Mouse (Mus musculus) midbrain, embryonic 10.5 days (tissue): ENCODE results near the gene Gm17655. TPM values are rescaled to one million over a fixed set of nuclear protein-coding genes. Genes with fewer than 3 reads are reported as not detected.
A peak's percentile ranks its signal among the peaks of the same experiment; 100 is the strongest.
"Not testable (repeated sequence)": the region's sequence is repeated elsewhere in the genome, so short reads cannot be mapped to it uniquely, and the experiment has no call there.

Source experiments
- DNase-seq: peaks from one replicate; pipeline ENCODE4 v3.0.0-alpha.2; 2017; ENCODE audit warnings: low spot score
- H3K27ac ChIP-seq: fragments of 300-500 bp; sonication (generic); replicated peaks from 2 replicates; pipeline ENCODE4 v1.5.1; 2016; ENCODE audit warnings: mild to moderate bottlenecking
- H3K27me3 ChIP-seq: fragments of 300-500 bp; sonication (generic); 2 replicates; pipeline ENCODE4 v1.6.1; 2016; ENCODE audit warnings: low read depth, mild to moderate bottlenecking; ENCODE audit not compliant: poor library complexity, severe bottlenecking
- H3K36me3 ChIP-seq: fragments of 300-500 bp; sonication (generic); 2 replicates; pipeline ENCODE4 v1.6.1; 2016; ENCODE audit warnings: mild to moderate bottlenecking, moderate library complexity
- H3K4me1 ChIP-seq: fragments of 300-500 bp; sonication (generic); 2 replicates; pipeline ENCODE4 v1.6.1; 2016
- H3K4me3 ChIP-seq: fragments of 300-500 bp; sonication (generic); 2 replicates; pipeline ENCODE4 v1.5.1; 2016; ENCODE audit warnings: mild to moderate bottlenecking, moderate library complexity
- H3K9me3 ChIP-seq: fragments of 300-500 bp; sonication (generic); replicated peaks from 2 replicates; pipeline ENCODE4 v1.6.1; 2016; ENCODE audit warnings: mild to moderate bottlenecking
- WGBS: fragments of 180-500 bp; shearing (Covaris S2); methylation state at CpG from one replicate; pipeline ENCODE4 v1.1.7; 2016; 5-methylcytosine and 5-hydroxymethylcytosine counted together
- polyA plus RNA-seq: library from polyadenylated mRNA; unstranded; fragments of >200 nt; fragmentation: Nextera tagmentation; extraction: Ambion mirVana; gene quantifications from 2 replicates; pipeline ENCODE4 v1.2.1, GENCODE M21; 2016

The Gm17655 gene
- polyA plus RNA-seq, 1 experiment from 2014 or later, result 5.9 TPM

- H3K9me3 ChIP-seq, result peaks cover 19% of the 10 kb centered on the region
- 41% methylated on average over 8 of the region's 8 CpGs for WGBS
- H3K36me3 ChIP-seq, H3K27me3 ChIP-seq, H3K4me1 ChIP-seq: not testable (repeated sequence)
- peak overlapping the region; percentile 82 for H3K27ac ChIP-seq
- DNase-seq, result peak; percentile 54
- H3K4me3 ChIP-seq, result peak overlapping the region; percentile 38
Observed at GRCm38 (mm10) chr5:110023694-110024427, 48.5 kb downstream of the Gm17655 start.

- whole genome bisulfite sequencing, result 40% methylated on average over 9 of the region's 9 CpGs
Observed at GRCm38 (mm10) chr5:110023273-110023672, 49.0 kb downstream of the Gm17655 start.

GRCm38 (mm10) chr5:110015775-110016174 is 56.5 kb downstream of the Gm17655 start:
- H3K4me1 ChIP-seq, H3K4me3 ChIP-seq, H3K27me3 ChIP-seq, H3K27ac ChIP-seq, H3K36me3 ChIP-seq, DNase-seq: not testable (repeated sequence)
- peaks cover 48% of the 10 kb centered on the region for H3K9me3 ChIP-seq
- 88% methylated on average over 10 of the region's 10 CpGs for WGBS

More at GRCm38 (mm10) chr5:110023273-110023672, 49.0 kb downstream of the Gm17655 start:
- Histone ChIP-seq H3K9me3 (peaks cover 25% of the 10 kb centered on the region), H3K4me1 (0 out of 2 replicates have a peak, but pooled peaks cover 4% of the 10 kb centered on the region), H3K36me3 (no peaks in the 10 kb centered on the region), H3K27me3 (no peaks in the 10 kb centered on the region), H3K27ac (peak overlapping the region; percentile 82), H3K4me3 (peak overlapping the region; percentile 38)
- peak; percentile 31 for DNase-seq

Other genes starting within 250 kb of the Gm17655 start
- 0.73 and 0.91 TPM in 2 replicates for gene Gm15446, start 149.1 kb downstream of the Gm17655 start, polyA plus RNA-seq
- 21.6 and 22.0 TPM in 2 replicates for gene Zfp932, start 76.0 kb downstream of the Gm17655 start, polyA plus RNA-seq
- 1.3 and 2.6 TPM in 2 replicates for gene Gm35315, start 21.9 kb upstream of the Gm17655 start, polyA plus RNA-seq
- 1.1 and 1.8 TPM in 2 replicates for gene Plcxd1, start 27.5 kb upstream of the Gm17655 start, polyA plus RNA-seq
- gene Gtpbp6, start 35.7 kb upstream of the Gm17655 start, polyA plus RNA-seq, result 30.0 and 36.2 TPM in 2 replicates
- 6.0 and 7.9 TPM in 2 replicates for gene Zfp605, start 37.6 kb upstream of the Gm17655 start, polyA plus RNA-seq
- 53.4 and 62.2 TPM in 2 replicates for gene Chfr, start 63.3 kb upstream of the Gm17655 start, polyA plus RNA-seq
- gene Golga3, start 104.2 kb upstream of the Gm17655 start, polyA plus RNA-seq, result 16.4 and 18.3 TPM in 2 replicates
- gene Ankle2, start 158.5 kb upstream of the Gm17655 start, polyA plus RNA-seq, result 30.9 and 31.2 TPM in 2 replicates
- 99.3 and 104 TPM in 2 replicates for gene Pgam5, start 197.4 kb upstream of the Gm17655 start, polyA plus RNA-seq
- gene Pxmp2, start 213.7 kb upstream of the Gm17655 start, polyA plus RNA-seq, result 14.8 and 14.9 TPM in 2 replicates
- gene Pole, start 213.8 kb upstream of the Gm17655 start, polyA plus RNA-seq, result 40.8 and 44.1 TPM in 2 replicates